Mouse (Mus musculus): ENCODE results near the gene Nptx1.

DNA sequence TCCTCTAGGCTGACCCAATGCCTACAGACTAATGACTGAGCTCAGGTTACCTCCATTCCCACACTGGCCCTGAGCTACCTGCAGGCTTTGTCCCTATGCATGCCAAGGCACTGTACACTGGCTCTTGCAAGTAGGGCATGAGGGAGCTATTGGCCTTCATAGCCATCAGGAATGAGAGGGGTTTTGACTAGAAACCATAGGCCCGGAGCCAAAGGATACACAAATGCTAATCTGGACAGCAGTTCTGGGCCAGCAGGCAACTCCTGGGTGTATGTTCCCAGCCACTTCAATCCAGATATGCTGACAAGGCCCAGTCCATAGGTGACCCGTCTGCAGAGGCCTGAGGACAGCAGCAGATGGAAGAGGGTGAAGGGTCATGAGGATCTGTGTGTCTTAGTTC is 47.5 kb downstream of the Nptx1 start:
- TF ChIP-seq CTCF (IDR thresholded peaks at IDR 0.05; ENCODE audit: control insufficient read depth, insufficient read depth, low read length), result no peak
- TF ChIP-seq POLR2A (IDR thresholded peaks at IDR 0.05; ENCODE audit: borderline replicate concordance, control insufficient read depth, low read depth, low read length), result no peak
